Mouse (Mus musculus) layer of hippocampus, adult 2 months (tissue): ENCODE measurements around the gene Gm20671. TPM values are rescaled to one million over a fixed set of nuclear protein-coding genes. Genes with fewer than 3 reads are reported as not detected.
"Not testable (repeated sequence)": the region's sequence is repeated elsewhere in the genome, so short reads cannot be mapped to it uniquely, and the experiment has no call there.

Experiments
- DNase-seq, 2 experiments: peaks; one replicate each; pipeline ENCODE4 v3.0.0; 2022; ENCODE audit warnings: low spot score in 2 of 2
- H3K27ac ChIP-seq: fragments of 200-600 bp; 2 replicates; pipeline ENCODE4 v1.8.1; 2022
- H3K4me3 ChIP-seq: fragments of 200-600 bp; 2 replicates; pipeline ENCODE4 v1.8.1; 2022; ENCODE audit warnings: mild to moderate bottlenecking
- CTCF ChIP-seq: fragments of 200-600 bp; conservative IDR thresholded peaks from 2 replicates; pipeline ENCODE4 v1.8.1; 2022; ENCODE audit warnings: antibody characterized with exemption, mild to moderate bottlenecking, moderate library complexity
- total RNA-seq, 2 experiments: library from RNA; stranded (reverse); gene quantifications; 2 replicates each; pipeline ENCODE4 v1.2.3; 2021

Gm20671 gene
- total RNA-seq, 2 experiments from 2014 or later: not detected

- no peak for TF ChIP-seq CTCF
- no peak overlapping the region for H3K4me3 ChIP-seq
- DNase-seq: no peak
- H3K27ac ChIP-seq: peak overlapping the region; percentile 95
These were observed 86.8 kb downstream of the Gm20671 start for GRCm38 (mm10) chr5:32740138-32740537.

GRCm38 (mm10) chr5:32736770-32737169 lies 90.1 kb downstream of the Gm20671 start:
- H3K4me3 ChIP-seq, DNase-seq, H3K27ac ChIP-seq: not testable (repeated sequence)

GRCm38 (mm10) chr5:32735779-32736178 lies 91.1 kb downstream of the Gm20671 start:
- no peak for DNase-seq
- H3K4me3 ChIP-seq: no peak overlapping the region
- TF ChIP-seq CTCF: no peak
- H3K27ac ChIP-seq: no peak overlapping the region

- not testable (repeated sequence) for H3K4me3 ChIP-seq, H3K27ac ChIP-seq, DNase-seq
These were observed 93.0 kb downstream of the Gm20671 start for GRCm38 (mm10) chr5:32733892-32734291.

GRCm38 (mm10) chr5:32728851-32729250 lies 98.1 kb downstream of the Gm20671 start:
- no peak overlapping the region for H3K4me3 ChIP-seq
- H3K27ac ChIP-seq: no peak overlapping the region
- TF ChIP-seq CTCF: no peak
- DNase-seq: no peak

GRCm38 (mm10) chr5:32728300-32728699 lies 98.6 kb downstream of the Gm20671 start:
- H3K27ac ChIP-seq: no peak overlapping the region

GRCm38 (mm10) chr5:32725397-32725796 lies 101.5 kb downstream of the Gm20671 start:
- H3K27ac ChIP-seq, H3K4me3 ChIP-seq, DNase-seq: not testable (repeated sequence)

More at GRCm38 (mm10) chr5:32728300-32728699, 98.6 kb downstream of the Gm20671 start:
- no peak overlapping the region for H3K4me3 ChIP-seq
- no peak for TF ChIP-seq CTCF
- no peak for DNase-seq

- no peak overlapping the region for H3K27ac ChIP-seq
- no peak overlapping the region for H3K4me3 ChIP-seq
- DNase-seq: peak in 1 of 2 experiments; percentile 4
- no peak for TF ChIP-seq CTCF
These were observed 102.9 kb downstream of the Gm20671 start for GRCm38 (mm10) chr5:32723981-32724380.

- DNase-seq: peak in 1 of 2 experiments; percentile 3
These were observed 104.2 kb downstream of the Gm20671 start for GRCm38 (mm10) chr5:32722711-32723110.

GRCm38 (mm10) chr5:32722263-32722662 lies 104.6 kb downstream of the Gm20671 start:
- H3K27ac ChIP-seq: no peak overlapping the region
- H3K4me3 ChIP-seq: no peak overlapping the region
- peak in 1 of 2 experiments; percentile 4 for DNase-seq
- TF ChIP-seq CTCF: no peak

More at GRCm38 (mm10) chr5:32722711-32723110, 104.2 kb downstream of the Gm20671 start:
- not testable (repeated sequence) for H3K27ac ChIP-seq, H3K4me3 ChIP-seq

GRCm38 (mm10) chr5:32721316-32721715 lies 105.6 kb downstream of the Gm20671 start:
- Histone ChIP-seq H3K4me3 (no peak overlapping the region), H3K27ac (peak overlapping the region; percentile 48; the same call in 1 of the 2 replicates)
- peak in 1 of 2 experiments; percentile 7 for DNase-seq
- TF ChIP-seq CTCF: no peak

- no peak for TF ChIP-seq CTCF
- peak in 1 of 2 experiments; percentile 6 for DNase-seq
- peak overlapping the region; percentile 48; the same call in 1 of the 2 replicates for H3K27ac ChIP-seq
- no peak overlapping the region for H3K4me3 ChIP-seq
These were observed 106.5 kb downstream of the Gm20671 start for GRCm38 (mm10) chr5:32720416-32720815.

- no peak for TF ChIP-seq CTCF
- Histone ChIP-seq H3K4me3 (no peak overlapping the region), H3K27ac (no peak overlapping the region)
- DNase-seq: no peak
These were observed 108.0 kb downstream of the Gm20671 start for GRCm38 (mm10) chr5:32718916-32719315.

GRCm38 (mm10) chr5:32717726-32718125 lies 109.2 kb downstream of the Gm20671 start:
- TF ChIP-seq CTCF: no peak
- Histone ChIP-seq H3K27ac (no peak overlapping the region), H3K4me3 (no peak overlapping the region)
- no peak for DNase-seq
